Mouse (Mus musculus): ENCODE results near the gene Ppp2r3a. TPM values are rescaled to one million over a fixed set of nuclear protein-coding genes. Genes with fewer than 3 reads are reported as not detected.

Ppp2r3a gene
- polyA plus RNA-seq, 1 experiment from 2014 or later = 62.3 TPM

DNA sequence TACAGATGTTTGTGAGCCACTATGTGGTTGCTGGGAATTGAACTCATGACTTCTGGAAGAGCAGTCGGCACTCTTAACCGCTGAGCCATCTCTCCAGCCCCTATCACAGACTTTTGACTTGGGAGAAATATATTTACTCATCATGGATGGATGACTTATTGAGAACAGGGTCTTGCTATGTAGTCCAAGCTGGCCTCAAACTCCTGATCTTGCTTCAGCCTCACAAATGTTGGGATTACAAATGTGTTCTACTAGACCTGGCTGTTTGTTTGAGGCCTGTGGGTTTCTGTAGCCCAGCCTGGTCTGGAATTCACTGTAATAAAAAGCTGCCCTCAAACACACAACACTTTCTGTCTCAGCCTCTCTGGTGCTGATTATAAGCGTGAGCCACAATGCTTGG lies 155.1 kb downstream of the Ppp2r3a start:
- 91% methylated on average over 3 of the region's 3 CpGs for WGBS
- Histone ChIP-seq H3K27me3 (replicated peaks) (no peaks in the 10 kb centered on the region), H3K4me1 (peaks cover 18% of the 10 kb centered on the region), H3K36me3 (peaks cover 23% of the 10 kb centered on the region), H3K27ac (replicated peaks) (no peak overlapping the region), H3K9me3 (peaks cover 5% of the 10 kb centered on the region; the same call in 1 of the 2 replicates), H3K9ac (no peak overlapping the region), H3K4me3 (no peak overlapping the region), H3K4me2 (no peak overlapping the region)
- no peak for ATAC-seq (ENCODE audit: extremely low read depth, insufficient number of reproducible peaks, low FRiP score, low TSS enrichment)

DNA sequence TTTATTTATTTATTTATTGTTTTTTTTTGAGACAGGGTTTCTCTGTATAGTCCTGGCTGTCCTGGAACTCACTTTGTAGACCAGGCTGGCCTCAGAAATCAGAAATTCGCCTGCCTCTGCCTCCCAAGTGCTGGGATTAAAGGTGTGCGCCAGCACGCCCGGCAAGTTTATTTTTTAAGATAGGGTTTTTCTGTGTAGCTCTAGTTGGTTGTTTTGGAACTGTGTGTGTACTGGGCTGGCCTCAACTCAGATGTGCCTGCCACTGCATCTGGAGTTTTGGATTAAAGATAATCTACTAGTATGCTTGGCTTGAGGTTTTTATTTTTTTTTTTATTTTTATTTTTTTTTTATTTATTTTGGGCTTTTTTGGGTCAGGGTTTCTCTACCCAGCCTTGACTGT lies 156.2 kb downstream of the Ppp2r3a start:
- Histone ChIP-seq H3K9me3 (peaks cover 5% of the 10 kb centered on the region; the same call in 1 of the 2 replicates), H3K27me3 (replicated peaks) (no peaks in the 10 kb centered on the region), H3K4me3 (no peak overlapping the region), H3K4me1 (peaks cover 18% of the 10 kb centered on the region), H3K36me3 (peaks cover 12% of the 10 kb centered on the region), H3K9ac (no peak overlapping the region), H3K27ac (replicated peaks) (no peak overlapping the region), H3K4me2 (no peak overlapping the region)
- WGBS = 93% methylated on average over 4 of the region's 4 CpGs
- ATAC-seq (ENCODE audit: extremely low read depth, insufficient number of reproducible peaks, low FRiP score, low TSS enrichment) = no peak

GRCm38 (mm10) chr9:101083728-101084127 lies 167.9 kb downstream of the Ppp2r3a start:
- no peaks in the 10 kb centered on the region for H3K27me3 ChIP-seq (replicated peaks)
- no peak overlapping the region for H3K9ac ChIP-seq
- H3K9me3 ChIP-seq = no peaks in the 10 kb centered on the region
- no peak for ATAC-seq (ENCODE audit: extremely low read depth, insufficient number of reproducible peaks, low FRiP score, low TSS enrichment)
- H3K4me1 ChIP-seq = peaks cover 35% of the 10 kb centered on the region
- peaks cover 6% of the 10 kb centered on the region; the same call in 1 of the 2 replicates for H3K36me3 ChIP-seq
- no peak overlapping the region for H3K4me3 ChIP-seq
- 91% methylated on average over 3 of the region's 3 CpGs for WGBS
- no peak overlapping the region for H3K4me2 ChIP-seq
- H3K27ac ChIP-seq (replicated peaks) = no peak overlapping the region

DNA sequence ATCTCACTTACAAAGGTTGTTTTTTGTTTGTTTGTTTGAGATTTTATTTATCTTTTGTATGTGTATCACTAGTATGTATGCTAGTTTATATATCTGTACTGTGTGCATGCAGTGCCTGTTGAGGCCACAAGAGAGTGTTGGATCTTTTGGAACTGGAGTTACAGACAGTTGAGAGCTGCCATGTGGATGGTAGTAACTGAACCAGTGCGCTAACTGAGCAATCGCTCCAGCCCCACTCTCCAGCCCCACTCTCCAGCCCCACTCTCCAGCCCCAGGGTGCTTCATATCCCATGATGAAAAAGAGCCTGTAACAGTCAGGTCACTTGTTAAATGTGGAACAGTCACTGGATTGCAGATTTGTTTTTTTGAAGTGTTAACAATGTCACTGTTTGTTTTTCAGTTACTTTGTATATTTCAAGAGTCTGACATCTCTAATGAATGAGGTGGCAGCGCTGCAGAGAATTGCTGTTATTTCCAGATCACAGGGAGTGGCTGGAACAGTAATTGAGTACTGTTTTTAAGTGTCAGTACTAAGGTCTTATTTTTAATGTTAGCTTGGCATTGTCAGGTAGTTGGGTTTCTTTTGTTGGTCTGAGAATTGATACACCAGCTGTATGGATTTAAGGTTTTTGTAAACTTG lies 171.4 kb downstream of the Ppp2r3a start:
- H3K36me3 ChIP-seq = peaks cover 8% of the 10 kb centered on the region; the same call in 1 of the 2 replicates
- ATAC-seq (ENCODE audit: extremely low read depth, insufficient number of reproducible peaks, low FRiP score, low TSS enrichment) = no peak
- H3K27ac ChIP-seq (replicated peaks) = no peak overlapping the region
- H3K27me3 ChIP-seq (replicated peaks) = no peaks in the 10 kb centered on the region
- no peaks in the 10 kb centered on the region for H3K9me3 ChIP-seq
- peak overlapping the region; percentile 8; the same call in 1 of the 2 replicates for H3K4me3 ChIP-seq
- no peak overlapping the region for H3K9ac ChIP-seq
- peaks cover 54% of the 10 kb centered on the region for H3K4me1 ChIP-seq
- H3K4me2 ChIP-seq = peak overlapping the region; percentile 85
- 72% methylated on average over 3 of the region's 3 CpGs for WGBS

DNA sequence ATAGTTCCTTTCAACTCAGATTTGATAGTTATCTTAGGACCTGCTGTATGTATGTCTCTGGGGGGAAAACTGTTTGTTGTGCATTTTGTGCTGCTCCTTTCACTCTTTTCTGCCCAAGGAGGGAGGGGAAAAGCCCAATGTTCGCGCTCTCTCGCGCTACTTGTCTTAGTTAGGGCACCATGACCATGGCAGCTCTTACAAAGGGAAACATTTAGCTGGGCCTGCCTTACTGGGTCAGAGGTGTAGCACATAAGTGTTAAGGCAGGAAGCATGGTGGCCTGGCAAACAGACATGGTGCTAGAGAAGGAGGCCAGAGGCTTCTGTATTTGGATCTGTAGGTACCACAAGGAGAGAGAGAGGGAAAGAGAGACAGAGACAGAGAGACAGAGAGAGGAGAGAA lies 173.0 kb downstream of the Ppp2r3a start:
- 69% methylated on average over 4 of the region's 4 CpGs for WGBS
- Histone ChIP-seq H3K27ac (replicated peaks) (0 out of 2 replicates have a peak overlapping the region, but pooled peaks have one; percentile 0), H3K4me3 (peak overlapping the region; percentile 88), H3K9ac (peak overlapping the region; percentile 11; the same call in 1 of the 2 replicates), H3K4me2 (peak overlapping the region; percentile 85), H3K4me1 (peaks cover 50% of the 10 kb centered on the region), H3K36me3 (peaks cover 5% of the 10 kb centered on the region; the same call in 1 of the 2 replicates), H3K9me3 (no peaks in the 10 kb centered on the region), H3K27me3 (replicated peaks) (no peaks in the 10 kb centered on the region)
- ATAC-seq (ENCODE audit: extremely low read depth, insufficient number of reproducible peaks, low FRiP score, low TSS enrichment) = no peak

- Histone ChIP-seq H3K27me3 (replicated peaks) (no peaks in the 10 kb centered on the region), H3K9ac (peak overlapping the region; percentile 100), H3K4me2 (peak overlapping the region; percentile 85), H3K4me3 (peak overlapping the region; percentile 88), H3K4me1 (peaks cover 55% of the 10 kb centered on the region), H3K27ac (replicated peaks) (peak overlapping the region; percentile 100; the same call in 1 of the 2 replicates), H3K36me3 (peaks cover 3% of the 10 kb centered on the region; the same call in 1 of the 2 replicates), H3K9me3 (no peaks in the 10 kb centered on the region)
- no peak for ATAC-seq (ENCODE audit: extremely low read depth, insufficient number of reproducible peaks, low FRiP score, low TSS enrichment)
These were observed 174.1 kb downstream of the Ppp2r3a start for GRCm38 (mm10) chr9:101077486-101077885.

DNA sequence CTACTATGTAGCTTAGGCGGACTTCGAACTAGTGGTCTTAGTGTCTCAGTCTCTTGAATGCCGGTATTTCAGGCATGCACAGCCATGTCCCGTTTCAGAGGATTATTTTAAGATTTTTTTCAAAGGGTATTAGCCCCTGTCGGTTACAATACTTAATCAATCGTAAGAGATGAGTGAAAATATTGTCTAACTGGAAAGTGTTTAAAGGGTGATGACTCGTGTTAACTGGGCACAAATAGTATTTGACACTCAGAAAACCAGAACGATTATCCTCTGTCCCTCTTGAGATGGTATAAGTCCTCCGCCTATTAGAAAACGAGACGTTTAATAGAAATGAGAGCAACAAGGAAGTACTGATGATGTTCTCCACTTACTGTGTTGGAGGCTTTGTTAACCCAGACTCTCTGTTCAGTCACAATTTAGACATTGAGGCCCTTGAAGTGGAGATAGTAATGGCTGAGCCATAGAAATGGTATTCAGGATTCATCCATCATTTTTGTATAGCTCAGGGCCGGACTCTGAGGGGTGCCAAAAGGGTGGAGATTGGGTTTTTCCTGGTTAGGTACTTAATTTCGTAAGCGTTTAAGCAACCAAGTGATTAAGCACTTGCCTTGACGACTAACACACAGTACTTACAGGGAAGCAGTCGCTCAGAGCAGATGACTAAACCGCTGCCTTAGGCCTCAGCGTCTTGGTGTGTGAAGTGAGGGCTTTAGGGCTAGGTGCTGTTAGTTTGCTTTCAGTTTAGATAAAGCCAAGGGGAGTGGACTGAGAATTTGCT lies 175.3 kb downstream of the Ppp2r3a start:
- no peak for ATAC-seq (ENCODE audit: extremely low read depth, insufficient number of reproducible peaks, low FRiP score, low TSS enrichment)
- peak overlapping the region; percentile 100 for H3K9ac ChIP-seq
- peak overlapping the region; percentile 85 for H3K4me2 ChIP-seq
- H3K9me3 ChIP-seq = no peaks in the 10 kb centered on the region
- peaks cover 3% of the 10 kb centered on the region; the same call in 1 of the 2 replicates for H3K36me3 ChIP-seq
- H3K4me3 ChIP-seq = peak overlapping the region; percentile 88
- WGBS = 1% methylated on average over 18 of the region's 18 CpGs
- no peaks in the 10 kb centered on the region for H3K27me3 ChIP-seq (replicated peaks)
- peaks cover 51% of the 10 kb centered on the region for H3K4me1 ChIP-seq
- H3K27ac ChIP-seq (replicated peaks) = peak overlapping the region; percentile 100

- Histone ChIP-seq H3K4me2 (peak overlapping the region; percentile 85), H3K4me3 (peak overlapping the region; percentile 88), H3K36me3 (peaks cover 3% of the 10 kb centered on the region; the same call in 1 of the 2 replicates), H3K9me3 (no peaks in the 10 kb centered on the region), H3K27ac (replicated peaks) (peak overlapping the region; percentile 100), H3K4me1 (peaks cover 46% of the 10 kb centered on the region), H3K9ac (peak overlapping the region; percentile 100), H3K27me3 (replicated peaks) (no peaks in the 10 kb centered on the region)
- no peak for ATAC-seq (ENCODE audit: extremely low read depth, insufficient number of reproducible peaks, low FRiP score, low TSS enrichment)
- WGBS = under 1% methylated on average over 8 of the region's 8 CpGs
These were observed 175.9 kb downstream of the Ppp2r3a start for GRCm38 (mm10) chr9:101075694-101076093.

GRCm38 (mm10) chr9:101075091-101075581 lies 176.5 kb downstream of the Ppp2r3a start:
- Histone ChIP-seq H3K4me2 (peak overlapping the region; percentile 85), H3K4me3 (peak overlapping the region; percentile 88), H3K4me1 (peaks cover 42% of the 10 kb centered on the region), H3K9me3 (no peaks in the 10 kb centered on the region), H3K36me3 (peaks cover 3% of the 10 kb centered on the region; the same call in 1 of the 2 replicates), H3K9ac (peak overlapping the region; percentile 100), H3K27ac (replicated peaks) (peak overlapping the region; percentile 100), H3K27me3 (replicated peaks) (no peaks in the 10 kb centered on the region)
- no peak for ATAC-seq (ENCODE audit: extremely low read depth, insufficient number of reproducible peaks, low FRiP score, low TSS enrichment)
- WGBS = under 1% methylated on average over 25 of the region's 25 CpGs

DNA sequence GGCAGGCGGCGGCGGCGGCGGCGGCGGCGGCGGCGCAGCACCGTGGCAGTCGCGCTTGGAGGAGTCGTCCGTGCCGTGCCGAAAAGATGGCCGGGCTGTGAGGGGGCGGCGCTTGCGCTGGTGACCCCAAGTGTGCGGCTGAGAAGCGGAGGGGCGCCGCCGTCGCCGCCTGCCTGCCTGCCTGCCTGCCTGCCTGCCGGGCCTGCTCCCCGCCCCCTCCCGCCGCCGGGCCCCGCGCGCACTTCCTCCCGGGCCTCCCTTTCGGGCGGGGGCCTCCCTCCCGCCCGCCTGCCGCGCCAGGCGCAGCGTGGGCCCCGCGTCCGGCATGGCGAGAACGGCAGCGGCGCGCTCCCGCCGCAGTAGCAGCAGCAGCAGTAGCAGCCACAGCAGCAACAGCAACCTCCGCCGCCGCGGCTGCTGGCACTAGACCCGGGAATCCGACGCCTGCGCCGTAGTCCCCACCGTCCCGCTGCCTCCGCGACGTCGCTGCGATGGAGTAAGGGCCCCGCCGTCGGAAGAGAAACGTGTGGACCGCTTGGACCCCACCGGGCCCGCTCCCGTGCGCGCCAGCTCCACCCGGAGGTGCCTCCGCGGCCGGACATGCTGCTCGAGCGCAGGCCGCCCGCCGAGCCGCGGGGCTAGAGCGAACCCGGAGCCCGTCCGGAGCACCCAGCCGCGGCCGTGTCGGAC lies 177.1 kb downstream of the Ppp2r3a start:
- under 1% methylated on average over 73 of the region's 100 CpGs for WGBS
- peak; percentile 54 for ATAC-seq (ENCODE audit: extremely low read depth, insufficient number of reproducible peaks, low FRiP score, low TSS enrichment)

GRCm38 (mm10) chr9:101073987-101074331 lies 177.6 kb downstream of the Ppp2r3a start, which contains the start of gene Msl2:
Gene Msl2, plus strand, starts transcription at chr9:101074101.
- H3K4me2 ChIP-seq = peak within 1 kb of the TSS; percentile 85
- no peaks in the 10 kb centered on the region for H3K27me3 ChIP-seq (replicated peaks)
- H3K9me3 ChIP-seq = no peaks in the 10 kb centered on the region
- H3K4me3 ChIP-seq = peak within 1 kb of the TSS; percentile 88
- H3K27ac ChIP-seq (replicated peaks) = peak within 1 kb of the TSS; percentile 100
- ATAC-seq (ENCODE audit: extremely low read depth, insufficient number of reproducible peaks, low FRiP score, low TSS enrichment) = peak; percentile 54
- peak within 1 kb of the TSS; percentile 100 for H3K9ac ChIP-seq
- WGBS = under 1% methylated on average over 37 of the region's 43 CpGs
- 0 out of 2 replicates have a peak, but pooled peaks cover 3% of the 10 kb centered on the region for H3K36me3 ChIP-seq
- peaks cover 30% of the 10 kb centered on the region for H3K4me1 ChIP-seq

More for the DNA sequence above, 177.1 kb downstream of the Ppp2r3a start:
- Histone ChIP-seq H3K27ac (replicated peaks) (peak overlapping the region; percentile 100), H3K4me3 (peak overlapping the region; percentile 88), H3K27me3 (replicated peaks) (no peaks in the 10 kb centered on the region), H3K9ac (peak overlapping the region; percentile 100), H3K4me1 (peaks cover 35% of the 10 kb centered on the region), H3K36me3 (0 out of 2 replicates have a peak, but pooled peaks cover 3% of the 10 kb centered on the region), H3K9me3 (no peaks in the 10 kb centered on the region), H3K4me2 (peak overlapping the region; percentile 85)

Measured in heart, embryonic 13.5 days (tissue).